Mouse (Mus musculus): ENCODE measurements at regions not wholly inside any gene's neighbourhood (a gene's known extent, or its start where the extent isn't known, plus 50 kb on each side); places are given as distances from the start of the nearest gene placed in this dataset.
A peak's percentile ranks its signal among the peaks of the same experiment; 100 is the strongest.

- no peak for DNase-seq
These were observed 72.0 kb upstream of the Samt3 start for GRCm38 (mm10) chrX:85971973-85972372.

GRCm38 (mm10) chrX:85981051-85981450, 62.9 kb upstream of the Samt3 start:
- DNase-seq, result peak; percentile 14

Measured in adrenal gland, adult 8-10 months (tissue).